Mouse (Mus musculus) spleen, postnatal 14 days (tissue): ENCODE measurements around the gene Ccr5.

Experiments
- DNase-seq, 2 experiments: peaks; one replicate each; pipeline ENCODE4 v3.0.0; 2021 to 2022; ENCODE audit warnings: low spot score in 2 of 2

Gene Ccr5

DNA sequence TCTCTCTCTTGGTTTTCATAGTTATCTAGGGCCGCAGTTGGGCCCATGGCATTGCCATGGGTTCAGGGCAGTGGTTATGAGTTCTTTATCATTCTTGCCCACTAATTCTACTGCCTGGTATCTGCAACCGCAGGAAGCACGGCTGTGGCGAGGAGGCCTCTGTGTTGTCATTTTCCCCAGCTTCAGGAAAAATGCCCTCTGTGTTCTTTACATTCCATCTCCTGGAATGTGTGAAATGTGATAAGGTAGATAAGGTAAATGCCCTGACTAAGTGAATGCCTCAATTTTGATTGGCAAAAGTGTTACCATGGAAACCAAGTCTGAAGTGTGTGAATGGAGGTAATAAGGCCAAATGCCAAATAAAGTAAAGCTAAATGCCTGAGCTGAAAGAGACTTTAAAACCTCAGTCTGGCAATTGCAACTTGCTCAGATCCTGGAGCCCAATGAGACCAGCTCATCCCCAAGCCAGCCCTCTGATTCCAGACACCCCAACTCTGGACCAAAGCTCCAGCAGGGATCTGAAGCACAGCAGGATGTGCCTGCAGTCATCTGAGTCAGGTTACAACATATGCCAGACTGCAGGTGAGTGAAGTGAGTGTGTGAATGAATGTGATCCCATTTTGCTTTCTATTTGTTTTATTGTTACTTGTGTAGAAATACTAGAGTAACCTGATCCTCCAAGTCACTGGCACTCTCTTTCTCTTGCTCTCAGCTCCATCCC, 16.9 kb downstream of the Ccr5 start:
- no peak for DNase-seq

DNA sequence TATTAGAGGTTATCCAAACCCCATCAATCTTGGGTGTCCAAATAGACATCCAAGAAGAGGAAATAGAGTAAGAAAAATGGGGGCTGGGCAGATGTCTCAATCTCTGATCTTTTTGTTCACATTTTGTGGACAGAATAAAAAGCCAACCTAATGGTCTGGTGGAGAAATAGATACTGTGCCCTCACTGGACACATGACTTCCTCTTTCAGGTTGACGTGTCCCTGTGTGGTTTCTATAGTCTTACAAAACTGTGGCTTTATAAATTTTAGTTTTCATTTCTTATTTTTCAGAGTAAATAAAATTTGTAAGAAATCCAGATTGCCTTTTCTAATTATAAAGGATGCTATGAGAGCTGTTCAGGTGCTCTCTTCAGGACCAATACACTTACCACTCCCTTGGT, 22.3 kb downstream of the Ccr5 start:
- DNase-seq: no peak

DNA sequence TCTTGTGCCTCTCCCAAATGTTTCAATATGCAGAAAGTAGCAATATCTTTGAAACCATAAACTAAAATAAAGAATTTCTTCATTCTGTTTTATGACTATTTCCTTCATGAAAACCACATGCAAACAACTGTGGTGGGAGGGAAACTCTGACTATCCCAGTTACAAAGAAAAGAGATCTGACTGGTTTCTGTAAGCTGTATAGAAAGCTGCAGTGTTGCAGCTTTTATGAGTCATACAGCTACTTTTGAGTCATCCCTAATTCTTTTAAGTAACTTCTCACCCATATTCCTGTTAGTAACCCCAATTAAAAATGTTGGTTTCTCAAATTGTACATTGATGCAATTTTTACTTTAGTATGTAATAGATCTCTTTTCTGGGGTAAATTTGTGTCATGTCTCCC, 25.0 kb downstream of the Ccr5 start:
- no peak for DNase-seq
